Mouse (Mus musculus): ENCODE data around the gene Nkrf. TPM values are rescaled to one million over a fixed set of nuclear protein-coding genes. Genes with fewer than 3 reads are reported as not detected.

Gene Nkrf
- polyA plus RNA-seq, 1 experiment from 2014 or later, result 0.47 TPM

Other genes with a start within 250 kb of the Nkrf start
- gene Slc25a43, start 159.2 kb downstream of the Nkrf start, polyA plus RNA-seq (2015; fragmentation: Nextera tagmentation; extraction: Ambion mirVana), result 0.92 and 0.99 TPM in 2 replicates
- gene Slc25a5, start 107.2 kb downstream of the Nkrf start, polyA plus RNA-seq (2015; fragmentation: Nextera tagmentation; extraction: Ambion mirVana), result 361 and 413 TPM in 2 replicates
- gene Ube2a, start 29.0 kb downstream of the Nkrf start, polyA plus RNA-seq (2015; fragmentation: Nextera tagmentation; extraction: Ambion mirVana), result 61.6 and 65.5 TPM in 2 replicates
- 12.2 and 13.4 TPM in 2 replicates for gene C330007P06Rik, start 28.8 kb downstream of the Nkrf start, polyA plus RNA-seq (2015; fragmentation: Nextera tagmentation; extraction: Ambion mirVana)
- gene Sept6, start 88.9 kb upstream of the Nkrf start, polyA plus RNA-seq (2015; fragmentation: Nextera tagmentation; extraction: Ambion mirVana), result 4.0 and 4.3 TPM in 2 replicates
- gene Sowahd, start 145.9 kb upstream of the Nkrf start, polyA plus RNA-seq (2015; fragmentation: Nextera tagmentation; extraction: Ambion mirVana), result not detected in 2 replicates
- gene Rpl39, start 182.5 kb upstream of the Nkrf start, polyA plus RNA-seq (2015; fragmentation: Nextera tagmentation; extraction: Ambion mirVana), result 281 and 327 TPM in 2 replicates
- 8.9 and 9.7 TPM in 2 replicates for gene Upf3b, start 207.4 kb upstream of the Nkrf start, polyA plus RNA-seq (2015; fragmentation: Nextera tagmentation; extraction: Ambion mirVana)
- gene Nkap, start 223.9 kb upstream of the Nkrf start, polyA plus RNA-seq (2015; fragmentation: Nextera tagmentation; extraction: Ambion mirVana), result 5.1 and 5.4 TPM in 2 replicates